Mouse (Mus musculus) megakaryocyte, embryonic 14.5 days (primary cell): ENCODE results near the gene Wdr95.

Experiments
- FLI1 ChIP-seq: IDR thresholded peaks from 2 replicates; pipeline ENCODE4 v1.6.1; 2012; ENCODE audit warnings: low read length, inconsistent platforms, mixed read lengths
- GATA1 ChIP-seq: IDR thresholded peaks from 3 replicates; pipeline ENCODE4 v1.6.1; 2012; ENCODE audit warnings: mixed read lengths, low read length, inconsistent platforms, borderline replicate concordance

GRCm38 (mm10) chr5:149517116-149517515, 11.4 kb upstream of the Wdr95 start:
- TF ChIP-seq GATA1, result no peak
- TF ChIP-seq FLI1, result no peak
